Mouse (Mus musculus) brown adipose tissue, adult 24 weeks (tissue): ENCODE data around the gene 4930412O13Rik. TPM values are rescaled to one million over a fixed set of nuclear protein-coding genes. Genes with fewer than 3 reads are reported as not detected.

Source experiments
- H3K27ac ChIP-seq: fragments of 200-500 bp; replicated peaks from 2 replicates; pipeline ENCODE4 v1.5.1; 2012; ENCODE audit warnings: low read depth, mild to moderate bottlenecking, low read length
- H3K4me1 ChIP-seq: fragments of 200-500 bp; 2 replicates; pipeline ENCODE4 v1.6.1; 2012; ENCODE audit warnings: low read length, mixed read lengths; ENCODE audit not compliant: control insufficient read depth, insufficient read depth, insufficient read length
- H3K4me3 ChIP-seq: fragments of 200-500 bp; 2 replicates; pipeline ENCODE4 v1.5.1; 2012; ENCODE audit warnings: low read depth, mild to moderate bottlenecking, low read length, moderate library complexity; ENCODE audit not compliant: insufficient read depth
- polyA plus RNA-seq: library from polyadenylated mRNA; stranded (reverse); fragments of >200 nt; gene quantifications from 2 replicates; pipeline ENCODE4 v1.2.4, GENCODE M21; 2012; ENCODE audit not compliant: missing spikeins, insufficient read depth, insufficient read length

The 4930412O13Rik gene
- polyA plus RNA-seq, 1 experiment, result not detected

GRCm38 (mm10) chr2:9917602-9918001, 36.5 kb downstream of the 4930412O13Rik start:
- H3K4me1 ChIP-seq, result no peaks in the 10 kb centered on the region
- H3K4me3 ChIP-seq, result no peak overlapping the region
- H3K27ac ChIP-seq, result no peak overlapping the region

- H3K27ac ChIP-seq, result no peak overlapping the region
- no peaks in the 10 kb centered on the region for H3K4me1 ChIP-seq
- H3K4me3 ChIP-seq, result no peak overlapping the region
These were observed 37.8 kb downstream of the 4930412O13Rik start for GRCm38 (mm10) chr2:9918691-9919471.

DNA sequence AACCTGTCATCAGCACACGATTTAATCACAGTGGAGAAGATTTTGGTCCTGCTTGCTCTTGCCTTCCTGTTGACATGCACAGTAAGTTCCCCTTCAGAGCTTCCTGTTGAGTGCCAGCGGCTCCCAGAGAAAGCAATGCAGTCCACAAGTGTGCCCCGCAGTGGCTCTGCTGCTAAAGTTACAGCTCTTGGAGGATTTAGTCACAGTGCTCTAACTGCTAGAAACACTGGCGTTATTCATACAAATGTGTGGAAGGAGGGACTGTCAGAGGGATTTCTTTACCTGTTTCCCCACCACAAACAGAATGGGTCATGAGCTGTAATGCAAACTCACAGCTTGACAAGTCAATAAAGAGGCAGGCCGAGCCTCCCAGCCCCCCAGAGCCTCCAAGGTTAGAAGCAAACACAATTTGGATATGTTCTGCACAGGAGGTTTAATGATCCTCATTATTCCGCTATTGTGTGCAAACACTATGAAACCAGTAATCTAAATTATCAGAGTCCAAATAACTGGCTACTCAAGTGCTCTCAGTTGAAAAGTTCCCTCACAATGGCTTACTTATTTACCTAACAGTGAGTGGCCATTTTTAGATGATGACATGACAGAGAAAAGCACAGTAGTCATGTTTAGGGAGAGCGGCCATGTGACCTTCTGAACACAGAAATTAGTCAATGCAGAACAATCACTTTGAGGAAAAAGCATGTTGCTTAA, 45.3 kb downstream of the 4930412O13Rik start:
- no peaks in the 10 kb centered on the region for H3K4me1 ChIP-seq
- H3K27ac ChIP-seq, result no peak overlapping the region
- H3K4me3 ChIP-seq, result no peak overlapping the region

DNA sequence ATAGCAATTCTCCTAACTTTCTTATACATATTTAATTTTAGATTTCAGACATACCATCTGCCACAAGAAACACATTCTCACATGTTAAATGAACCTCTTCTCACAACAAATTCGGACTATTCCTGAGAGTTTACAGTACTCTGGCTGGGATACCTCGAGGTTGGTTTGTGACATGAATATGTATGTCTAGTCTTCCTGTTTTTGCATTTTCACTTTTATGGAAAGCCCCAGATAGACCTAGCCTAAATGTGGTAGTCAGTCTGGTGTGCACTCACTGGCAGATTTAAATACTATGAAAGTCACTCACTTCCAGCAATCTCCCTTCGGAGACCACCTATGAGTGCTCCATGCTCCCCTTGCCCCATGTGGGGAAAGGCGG, 45.8 kb downstream of the 4930412O13Rik start:
- no peak overlapping the region for H3K27ac ChIP-seq
- H3K4me3 ChIP-seq, result no peak overlapping the region
- H3K4me1 ChIP-seq, result no peaks in the 10 kb centered on the region

Other genes with a start within 250 kb of the 4930412O13Rik start
- not detected in 2 replicates for gene 9230102O04Rik, start 8.3 kb downstream of the 4930412O13Rik start, polyA plus RNA-seq
- gene Gata3, start 8.8 kb downstream of the 4930412O13Rik start, polyA plus RNA-seq, result not detected in 2 replicates
- gene Taf3, start 167.3 kb downstream of the 4930412O13Rik start, polyA plus RNA-seq, result 6.9 and 7.3 TPM in 2 replicates
- gene Atp5c1, start 199.3 kb downstream of the 4930412O13Rik start, polyA plus RNA-seq, result 1,471 and 1,656 TPM in 2 replicates
- 18.4 and 23.4 TPM in 2 replicates for gene Kin, start 199.3 kb downstream of the 4930412O13Rik start, polyA plus RNA-seq